Mouse (Mus musculus) stomach, embryonic 16.5 days (tissue): ENCODE results near the gene Rhox3h. TPM values are rescaled to one million over a fixed set of nuclear protein-coding genes. Genes with fewer than 3 reads are reported as not detected.

ENCODE experiments used
- polyA plus RNA-seq: library from polyadenylated mRNA; unstranded; fragments of >200 nt; fragmentation: Nextera tagmentation; extraction: Ambion mirVana; gene quantifications from 2 replicates; pipeline ENCODE4 v1.2.1, GENCODE M21; 2015

Rhox3h gene
- polyA plus RNA-seq, 1 experiment from 2014 or later = not detected

Other genes with a start within 250 kb of the Rhox3h start
- gene Rhox4b, start 236.3 kb downstream of the Rhox3h start, polyA plus RNA-seq = not detected in 2 replicates
- not detected in 2 replicates for gene Rhox2c, start 215.1 kb downstream of the Rhox3h start, polyA plus RNA-seq
- gene Rhox3c, start 210.2 kb downstream of the Rhox3h start, polyA plus RNA-seq = not detected in 2 replicates
- not detected in 2 replicates for gene Rhox4c, start 188.4 kb downstream of the Rhox3h start, polyA plus RNA-seq
- gene Rhox2d, start 175.3 kb downstream of the Rhox3h start, polyA plus RNA-seq = not detected in 2 replicates
- gene Rhox4d, start 154.4 kb downstream of the Rhox3h start, polyA plus RNA-seq = not detected in 2 replicates
- not detected in 2 replicates for gene Rhox2e, start 138.3 kb downstream of the Rhox3h start, polyA plus RNA-seq
- not detected in 2 replicates for gene Rhox3e, start 126.7 kb downstream of the Rhox3h start, polyA plus RNA-seq
- gene Rhox4e, start 111.4 kb downstream of the Rhox3h start, polyA plus RNA-seq = not detected in 2 replicates
- not detected in 2 replicates for gene Rhox2f, start 97.4 kb downstream of the Rhox3h start, polyA plus RNA-seq
- not detected in 2 replicates for gene Rhox3f, start 87.8 kb downstream of the Rhox3h start, polyA plus RNA-seq
- gene Rhox4f, start 61.1 kb downstream of the Rhox3h start, polyA plus RNA-seq = not detected in 2 replicates
- gene Rhox3g, start 40.2 kb downstream of the Rhox3h start, polyA plus RNA-seq = not detected in 2 replicates
- not detected in 2 replicates for gene Rhox2g, start 25.3 kb downstream of the Rhox3h start, polyA plus RNA-seq
- gene Rhox4g, start 17.4 kb downstream of the Rhox3h start, polyA plus RNA-seq = not detected in 2 replicates
- gene Rhox2h, start 4.5 kb upstream of the Rhox3h start, polyA plus RNA-seq = not detected in 2 replicates
- gene Rhox5, start 136.1 kb upstream of the Rhox3h start, polyA plus RNA-seq = 1.2 and 2.1 TPM in 2 replicates
- gene Rhox6, start 158.1 kb upstream of the Rhox3h start, polyA plus RNA-seq = not detected in 2 replicates
- gene Rhox7a, start 162.9 kb upstream of the Rhox3h start, polyA plus RNA-seq = not detected in 2 replicates
- gene Rhox8, start 210.2 kb upstream of the Rhox3h start, polyA plus RNA-seq = not detected in 2 replicates
- not detected in 2 replicates for gene Rhox7b, start 228.5 kb upstream of the Rhox3h start, polyA plus RNA-seq
- gene Rhox9, start 233.0 kb upstream of the Rhox3h start, polyA plus RNA-seq = not detected in 2 replicates